Mouse (Mus musculus) ZHBTc4 (cell line): ENCODE measurements around the gene Prdx5.

Experiments
- DNase-seq: peaks from one replicate; pipeline ENCODE4 v3.0.0-alpha.2; 2011; ENCODE audit warnings: low read depth, low spot score

The Prdx5 gene

GRCm38 (mm10) chr19:6909507-6910289 lies at the start of gene Prdx5, which contains the start of gene Trmt112:
TSS of gene Prdx5 (minus strand) at chr19:6910106.
TSS of gene Trmt112 (plus strand) at chr19:6909698.
- DNase-seq: peak; percentile 95

DNA sequence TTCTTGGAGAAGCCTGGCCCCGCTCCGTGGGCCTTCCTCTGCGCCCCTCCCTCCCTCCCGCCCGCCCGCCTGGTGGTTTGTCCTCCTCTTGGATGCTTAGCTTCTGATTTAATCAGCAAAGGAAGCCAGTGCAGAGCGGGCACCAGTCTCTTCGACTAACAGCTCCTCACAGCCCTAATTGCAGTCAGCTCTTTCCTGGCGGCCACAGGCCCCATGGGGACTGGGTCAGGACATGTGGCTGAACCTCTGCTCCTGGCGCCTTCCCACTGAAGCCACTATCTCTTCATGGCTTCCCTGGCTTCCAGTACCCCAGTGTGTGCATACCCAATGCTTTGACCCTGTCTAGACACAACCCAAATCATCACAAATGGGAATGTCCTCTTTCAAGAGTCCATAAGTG lies 46.6 kb upstream of the Prdx5 start:
- DNase-seq: no peak

GRCm38 (mm10) chr19:6955424-6955823 lies 45.5 kb upstream of the Prdx5 start:
- DNase-seq: no peak

- DNase-seq: peak; percentile 29
Measured at GRCm38 (mm10) chr19:6954046-6954445, 44.1 kb upstream of the Prdx5 start.

GRCm38 (mm10) chr19:6952712-6953037 lies 42.8 kb upstream of the Prdx5 start:
- no peak for DNase-seq

DNA sequence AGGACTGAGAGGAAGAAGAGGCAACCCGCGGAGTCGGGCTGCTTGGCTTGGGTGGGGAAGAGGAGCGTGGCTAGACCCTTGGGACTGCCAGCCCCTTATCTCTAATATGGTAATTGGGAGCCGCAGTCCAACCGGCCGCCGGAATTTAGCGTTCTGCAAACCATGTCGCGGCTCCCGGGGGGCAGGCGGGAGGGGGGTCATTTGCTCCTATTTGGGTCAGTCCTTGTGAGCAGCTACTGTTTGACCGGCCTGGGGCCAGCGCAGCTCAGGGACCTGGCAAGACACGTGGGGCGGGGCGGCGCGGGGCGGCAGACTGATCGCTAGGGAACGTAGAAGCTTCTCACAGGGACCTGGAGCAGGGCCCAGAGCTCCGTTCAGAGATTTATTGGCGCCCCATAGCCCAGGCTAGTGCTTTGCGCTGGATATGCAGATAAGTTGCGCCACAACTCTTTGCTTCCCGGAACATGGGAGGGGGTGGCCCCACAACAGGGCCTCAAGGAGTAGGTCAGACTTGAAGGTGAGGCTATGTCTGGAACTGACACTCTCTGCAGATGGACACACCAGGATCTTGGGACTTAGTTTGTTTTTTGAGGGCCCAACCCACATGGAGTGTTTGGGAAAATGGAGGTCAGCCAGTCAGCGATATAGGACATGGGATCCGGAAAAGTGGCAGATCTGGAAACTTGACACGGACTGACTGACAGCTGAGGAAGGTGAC lies 42.2 kb upstream of the Prdx5 start:
- peak; percentile 54 for DNase-seq

DNA sequence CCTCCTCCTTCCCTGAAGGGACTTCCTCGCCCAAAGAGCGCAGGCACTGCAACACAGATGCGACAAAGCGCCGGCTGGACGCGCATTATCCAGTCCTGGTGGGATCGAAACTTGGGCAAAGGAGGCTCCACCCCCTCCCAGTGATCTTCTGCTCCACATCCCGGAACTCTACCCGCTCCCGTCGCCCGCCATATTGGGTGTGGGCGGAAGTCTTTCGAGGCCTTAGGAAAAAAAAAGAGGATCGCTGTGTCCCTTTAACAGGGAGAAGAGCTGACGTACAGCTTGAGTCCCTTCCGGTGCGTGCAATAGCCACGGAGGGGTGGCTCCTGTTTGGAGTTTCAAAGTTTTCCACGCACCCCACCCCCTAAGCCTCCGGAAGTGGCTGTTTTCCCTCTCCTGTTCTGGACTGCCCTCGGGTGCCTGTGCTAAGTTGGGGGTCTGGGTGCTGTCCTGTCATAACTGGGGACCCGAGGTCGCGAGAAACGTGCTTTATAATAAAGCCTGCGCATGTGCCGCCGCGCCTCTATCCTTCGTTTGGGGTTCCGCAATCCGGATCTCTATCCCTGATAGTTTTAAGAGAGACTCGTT lies 41.6 kb upstream of the Prdx5 start:
- peak; percentile 94 for DNase-seq

GRCm38 (mm10) chr19:6950613-6951153 lies 40.8 kb upstream of the Prdx5 start:
- peak; percentile 60 for DNase-seq

- no peak for DNase-seq
Measured at GRCm38 (mm10) chr19:6949951-6950350, 40.0 kb upstream of the Prdx5 start.

DNA sequence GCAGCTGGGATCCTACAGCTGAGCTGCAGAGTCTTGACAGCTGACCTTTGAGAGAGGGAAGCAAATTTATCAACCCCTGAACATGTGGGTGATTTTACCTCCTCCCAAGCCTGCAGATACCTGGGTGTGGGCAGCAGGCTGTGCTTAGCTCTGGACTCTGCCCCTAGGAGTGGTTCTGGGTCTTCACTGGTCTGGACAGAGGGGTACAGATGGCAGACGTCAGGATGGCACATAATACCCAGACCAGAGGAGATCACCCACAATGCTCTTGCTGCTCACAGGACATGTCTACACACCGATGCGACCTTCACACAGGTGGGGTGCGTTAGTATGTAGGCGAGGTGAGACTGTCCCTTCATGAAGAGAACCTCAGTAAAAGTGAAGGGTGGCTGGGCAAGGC lies 39.6 kb upstream of the Prdx5 start:
- no peak for DNase-seq

DNA sequence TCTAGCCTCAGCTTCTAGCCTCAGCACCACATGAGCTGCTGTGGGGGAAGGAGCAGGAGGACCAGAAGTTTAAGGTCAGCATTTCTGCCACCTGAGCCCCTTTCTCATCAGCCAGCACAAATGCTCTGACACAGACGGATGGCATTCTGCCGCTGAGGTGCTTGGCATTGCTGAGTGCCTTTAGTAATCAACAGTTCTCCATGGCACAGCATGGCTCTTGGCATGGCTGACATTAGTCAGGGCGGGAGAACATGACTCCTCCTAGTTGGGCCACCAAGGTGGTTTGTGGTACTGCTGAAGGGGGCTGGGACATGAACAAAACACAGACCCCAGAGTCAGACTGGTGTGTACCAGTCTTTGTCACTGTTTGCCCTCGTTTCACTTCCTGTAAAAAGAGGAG lies 38.3 kb upstream of the Prdx5 start:
- DNase-seq: no peak

DNA sequence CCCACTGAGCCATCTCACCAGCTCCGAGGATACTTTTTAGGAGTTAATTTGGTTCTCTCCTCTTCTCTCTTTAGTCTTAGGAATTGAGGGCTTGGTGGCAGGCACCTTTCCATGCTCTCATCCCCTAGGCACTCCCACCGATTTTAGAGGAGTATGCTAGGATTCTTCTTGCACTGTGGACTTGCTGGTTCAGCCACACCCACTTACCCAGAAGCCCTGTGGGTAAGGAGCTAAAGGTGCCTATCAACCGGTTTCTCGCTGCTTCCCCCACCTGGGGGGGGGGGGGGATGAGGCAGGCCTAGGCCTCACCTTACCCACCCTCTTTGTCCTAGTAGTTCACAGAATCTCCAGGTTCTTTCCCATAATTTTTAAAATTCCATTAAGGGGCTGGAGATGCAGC lies 37.8 kb upstream of the Prdx5 start:
- peak; percentile 58 for DNase-seq

DNA sequence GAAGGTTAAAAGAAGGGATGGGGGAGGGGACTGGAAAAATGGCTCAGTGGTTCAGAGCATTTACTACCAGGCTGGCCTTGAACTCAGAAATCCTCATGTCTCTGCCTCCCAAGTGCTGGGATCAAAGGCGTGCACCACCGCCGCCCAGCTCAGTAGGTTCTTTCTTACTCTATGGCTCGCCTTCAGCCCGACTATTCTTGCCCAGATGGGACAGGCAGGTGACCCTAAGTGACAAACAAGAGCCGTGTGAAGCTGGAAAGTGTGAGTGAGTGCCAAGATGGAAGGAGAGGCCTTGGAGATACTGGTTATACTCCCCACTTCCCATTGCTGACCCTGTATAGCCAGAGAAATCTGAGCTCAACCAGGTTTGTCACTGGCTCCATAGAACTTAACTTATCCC lies 33.8 kb upstream of the Prdx5 start:
- no peak for DNase-seq

- no peak for DNase-seq
Measured at GRCm38 (mm10) chr19:6942764-6943163, 32.9 kb upstream of the Prdx5 start.

DNA sequence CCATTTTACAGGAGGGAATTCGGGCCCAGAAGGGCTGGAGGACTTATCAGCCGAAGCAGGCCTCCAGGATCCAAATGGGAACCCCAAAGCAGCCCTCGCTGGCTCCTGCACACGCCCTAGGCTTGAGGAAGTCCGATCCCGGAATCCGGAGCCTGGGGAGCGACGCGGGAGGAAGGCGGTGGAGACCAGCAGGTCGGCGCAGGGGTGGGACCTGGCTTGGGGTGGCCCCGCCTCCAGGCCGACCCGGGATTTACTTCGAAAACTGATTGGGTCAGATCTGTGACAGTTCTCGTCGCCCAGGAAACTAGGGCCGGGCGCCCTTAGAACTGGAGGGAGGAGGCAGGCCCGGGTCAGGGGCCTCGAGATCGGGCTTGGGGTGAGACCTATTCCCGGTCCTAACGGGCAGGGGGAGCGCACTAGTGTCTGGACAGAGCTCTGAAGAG lies 32.4 kb upstream of the Prdx5 start, which contains the start of gene Gpr137:
Gene Gpr137 (minus strand): TSS at position 232 of the 443 bp plus-strand sequence.
- DNase-seq: peak; percentile 97

- peak; percentile 96 for DNase-seq
Measured at GRCm38 (mm10) chr19:6941372-6942248, 31.7 kb upstream of the Prdx5 start, which contains the start of gene Bad. TSS of gene Bad (plus strand) at chr19:6941861.

DNA sequence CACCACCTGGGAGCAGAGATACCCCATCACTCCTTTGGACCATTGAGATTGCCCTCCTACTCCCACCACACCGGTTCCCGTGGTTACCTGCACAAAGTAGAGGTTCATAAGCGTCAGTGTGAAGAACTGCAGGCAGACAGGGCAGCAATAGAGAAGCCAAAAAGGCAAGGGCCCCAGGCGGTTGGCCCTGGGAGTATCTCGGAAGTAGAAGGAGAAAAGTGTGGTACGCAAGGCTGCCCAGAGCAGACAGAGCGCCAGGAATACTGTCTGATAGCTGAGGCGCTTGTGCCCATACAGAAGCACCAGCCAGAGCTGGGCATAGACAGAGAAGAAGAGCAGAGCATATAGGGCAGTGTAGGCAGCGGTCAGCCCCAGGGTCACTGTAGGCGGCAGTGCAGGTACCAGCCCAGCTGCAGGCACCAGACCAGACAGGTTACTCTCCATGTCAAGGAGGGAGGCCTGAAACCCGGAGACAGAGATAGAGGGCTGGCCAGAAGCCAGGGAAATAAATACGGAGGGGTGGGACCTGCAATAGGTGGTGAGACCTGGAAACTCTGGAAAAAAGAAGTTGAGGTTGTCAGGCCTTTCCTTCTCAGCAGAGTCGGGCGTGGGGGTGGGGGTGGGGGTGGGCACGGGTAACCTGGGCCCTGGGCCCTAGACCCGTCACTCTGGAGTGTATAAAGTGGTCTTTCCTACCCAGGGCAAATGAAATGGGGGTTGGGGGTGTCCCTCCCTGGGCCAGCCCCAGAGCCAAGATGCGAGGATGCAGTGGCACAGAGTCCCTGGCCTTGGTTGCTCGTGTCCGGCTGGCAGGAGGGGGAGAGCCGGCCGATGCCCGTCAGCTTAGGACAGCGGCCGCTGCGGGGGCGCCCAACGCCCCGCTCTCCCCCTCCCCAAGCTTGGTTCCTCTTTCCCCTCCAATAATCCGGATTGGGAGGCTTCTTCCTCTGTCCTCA lies 30.8 kb upstream of the Prdx5 start:
- no peak for DNase-seq

- no peak for DNase-seq
Measured at GRCm38 (mm10) chr19:6939106-6940002, 29.4 kb upstream of the Prdx5 start.
